Mouse (Mus musculus) heart, adult 2 months (tissue): ENCODE measurements at regions not wholly inside any gene's neighbourhood (a gene's known extent, or its start where the extent isn't known, plus 50 kb on each side); places are given as distances from the start of the nearest gene placed in this dataset.

Experiments used
- DNase-seq, 2 experiments: peaks; one replicate each; pipeline ENCODE4 v3.0.0; 2021
- H3K27ac ChIP-seq: fragments of 200-600 bp; 2 replicates; pipeline ENCODE4 v1.8.1; 2022
- H3K27me3 ChIP-seq: fragments of 200-500 bp; 2 replicates; pipeline ENCODE4 v1.6.1; 2012; ENCODE audit warnings: mild to moderate bottlenecking, low read length, inconsistent platforms, mixed read lengths; ENCODE audit not compliant: control insufficient read depth, insufficient read depth
- H3K36me3 ChIP-seq: fragments of 200-500 bp; 2 replicates; pipeline ENCODE4 v1.6.1; 2012; ENCODE audit warnings: low read length, inconsistent platforms; ENCODE audit not compliant: control insufficient read depth, insufficient read depth
- H3K4me1 ChIP-seq: fragments of 200-500 bp; 2 replicates; pipeline ENCODE4 v1.6.1; 2011; ENCODE audit warnings: low read length; ENCODE audit not compliant: control insufficient read depth, insufficient read depth
- H3K4me3 ChIP-seq: fragments of 200-600 bp; 2 replicates; pipeline ENCODE4 v1.8.1; 2022
- H3K79me2 ChIP-seq: fragments of 200-500 bp; replicated peaks from 2 replicates; pipeline ENCODE4 v1.6.1; 2012; ENCODE audit warnings: mild to moderate bottlenecking, inconsistent platforms, low read length, moderate library complexity, mixed read lengths; ENCODE audit not compliant: control insufficient read depth, insufficient read depth
- H3K9ac ChIP-seq: fragments of 200-500 bp; 2 replicates; pipeline ENCODE4 v1.6.1; 2012; ENCODE audit warnings: low read depth, mild to moderate bottlenecking, control low read depth, inconsistent platforms, low read length, mixed read lengths
- CTCF ChIP-seq: fragments of 200-600 bp; IDR thresholded peaks from 2 replicates; pipeline ENCODE4 v1.8.1; 2022; ENCODE audit warnings: antibody characterized with exemption, mild to moderate bottlenecking, moderate library complexity
- EP300 ChIP-seq: fragments of 200-500 bp; IDR thresholded peaks from 2 replicates; pipeline ENCODE4 v1.6.1; 2011; ENCODE audit warnings: low read depth, low read length, control low read depth; ENCODE audit not compliant: insufficient read depth
- POLR2A ChIP-seq: fragments of 200-500 bp; IDR thresholded peaks from 2 replicates; pipeline ENCODE4 v1.6.1; 2011; ENCODE audit warnings: mild to moderate bottlenecking, low read depth, low read length, control low read depth; ENCODE audit not compliant: insufficient read depth
- WGBS: fragments of 180-500 bp; shearing (Covaris S2); methylation state at CpG from one replicate; pipeline ENCODE4 v1.1.7; 2018; 5-methylcytosine and 5-hydroxymethylcytosine counted together
- intact Hi-C: fragments of 180-260 bp; cut with DNase I; formaldehyde crosslinking; loops from one replicate; pipeline ENCODE4 v1.15.1; 2025

GRCm38 (mm10) chr15:92897277-92897676 is 377.7 kb downstream of the Gxylt1 start:
- Histone ChIP-seq H3K36me3 (no peaks in the 10 kb centered on the region), H3K27me3 (no peaks in the 10 kb centered on the region), H3K79me2 (no peaks in the 10 kb centered on the region), H3K4me1 (no peaks in the 10 kb centered on the region), H3K4me3 (no peak overlapping the region), H3K27ac (no peak overlapping the region), H3K9ac (no peak overlapping the region)
- WGBS: 80% methylated on average over 7 of the region's 7 CpGs
- intact Hi-C loops: no loop called here
- no peak for DNase-seq
- TF ChIP-seq POLR2A (no peak), EP300 (no peak), CTCF (no peak)

GRCm38 (mm10) chr15:92895836-92896235 is 379.1 kb downstream of the Gxylt1 start:
- Histone ChIP-seq H3K9ac (no peak overlapping the region), H3K4me3 (no peak overlapping the region), H3K36me3 (no peaks in the 10 kb centered on the region), H3K27me3 (no peaks in the 10 kb centered on the region), H3K4me1 (no peaks in the 10 kb centered on the region), H3K27ac (no peak overlapping the region), H3K79me2 (no peaks in the 10 kb centered on the region)
- WGBS: 57% methylated on average over 4 of the region's 4 CpGs
- intact Hi-C loops: no loop called here
- TF ChIP-seq EP300 (no peak), CTCF (no peak), POLR2A (no peak)
- DNase-seq: no peak

GRCm38 (mm10) chr15:92876438-92876837 is 398.5 kb downstream of the Gxylt1 start:
- H3K9ac ChIP-seq: no peak overlapping the region
- TF ChIP-seq EP300: no peak
- no peaks in the 10 kb centered on the region for H3K79me2 ChIP-seq
- no peaks in the 10 kb centered on the region for H3K27me3 ChIP-seq
- H3K27ac ChIP-seq: no peak overlapping the region
- H3K36me3 ChIP-seq: no peaks in the 10 kb centered on the region
- H3K4me3 ChIP-seq: no peak overlapping the region
- 66% methylated on average over 5 of the region's 5 CpGs for WGBS
- no peak for DNase-seq
- H3K4me1 ChIP-seq: no peaks in the 10 kb centered on the region
- intact Hi-C loops: no loop called here

GRCm38 (mm10) chr15:92864106-92864505 is 410.9 kb downstream of the Gxylt1 start:
- 82% methylated on average over 5 of the region's 5 CpGs for WGBS
- intact Hi-C loops: no loop called here
- Histone ChIP-seq H3K9ac (no peak overlapping the region), H3K36me3 (no peaks in the 10 kb centered on the region), H3K79me2 (no peaks in the 10 kb centered on the region), H3K27me3 (no peaks in the 10 kb centered on the region), H3K27ac (no peak overlapping the region), H3K4me3 (no peak overlapping the region), H3K4me1 (no peaks in the 10 kb centered on the region)
- TF ChIP-seq EP300: no peak
- no peak for TF ChIP-seq POLR2A
- no peak for TF ChIP-seq CTCF
- no peak for DNase-seq

GRCm38 (mm10) chr15:92850854-92851253 is 424.1 kb downstream of the Gxylt1 start:
- WGBS: 72% methylated on average over 5 of the region's 5 CpGs
- intact Hi-C loops: no loop called here

GRCm38 (mm10) chr15:92840035-92840434 is 434.9 kb downstream of the Gxylt1 start:
- TF ChIP-seq EP300 (no peak), CTCF (no peak)
- no peaks in the 10 kb centered on the region for H3K79me2 ChIP-seq
- H3K4me3 ChIP-seq: no peak overlapping the region
- DNase-seq: no peak
- 83% methylated on average over 5 of the region's 5 CpGs for WGBS
- H3K4me1 ChIP-seq: no peaks in the 10 kb centered on the region
- no peaks in the 10 kb centered on the region for H3K36me3 ChIP-seq
- intact Hi-C loops: no loop called here
- H3K9ac ChIP-seq: no peak overlapping the region
- H3K27ac ChIP-seq: no peak overlapping the region
- H3K27me3 ChIP-seq: no peaks in the 10 kb centered on the region

More at GRCm38 (mm10) chr15:92850854-92851253, 424.1 kb downstream of the Gxylt1 start:
- no peaks in the 10 kb centered on the region for H3K79me2 ChIP-seq
- no peaks in the 10 kb centered on the region for H3K4me1 ChIP-seq
- no peak for DNase-seq
- H3K27me3 ChIP-seq: no peaks in the 10 kb centered on the region
- TF ChIP-seq EP300 (no peak), CTCF (no peak), POLR2A (no peak)
- H3K9ac ChIP-seq: no peak overlapping the region
- no peak overlapping the region for H3K4me3 ChIP-seq
- H3K27ac ChIP-seq: no peak overlapping the region
- H3K36me3 ChIP-seq: no peaks in the 10 kb centered on the region
